Mouse (Mus musculus) hindbrain, embryonic 13.5 days (tissue): ENCODE results near the gene Wars2. TPM values are rescaled to one million over a fixed set of nuclear protein-coding genes. Genes with fewer than 3 reads are reported as not detected.

Experiments
- ATAC-seq: fragments of 200-750 bp; cut with Nextera tagmentation; 2 replicates; pipeline ENCODE4 v1.8.0; 2017; ENCODE audit warnings: moderate TSS enrichment; ENCODE audit not compliant: low FRiP score
- H3K27ac ChIP-seq: fragments of 300-500 bp; sonication (generic); 2 replicates; pipeline ENCODE4 v1.5.1; 2015; ENCODE audit warnings: inconsistent platforms, mild to moderate bottlenecking, moderate library complexity
- H3K27me3 ChIP-seq: fragments of 300-500 bp; sonication (generic); 2 replicates; pipeline ENCODE4 v1.6.1; 2015; ENCODE audit warnings: mild to moderate bottlenecking, inconsistent platforms
- H3K36me3 ChIP-seq: fragments of 300-500 bp; sonication (generic); 2 replicates; pipeline ENCODE4 v1.6.1; 2015; ENCODE audit warnings: mild to moderate bottlenecking, inconsistent platforms
- H3K4me1 ChIP-seq: fragments of 300-500 bp; sonication (generic); replicated peaks from 2 replicates; pipeline ENCODE4 v1.6.1; 2015; ENCODE audit warnings: inconsistent platforms
- H3K4me2 ChIP-seq: fragments of 300-500 bp; sonication (generic); 2 replicates; pipeline ENCODE4 v1.6.1; 2015; ENCODE audit warnings: inconsistent platforms, mild to moderate bottlenecking, moderate library complexity
- H3K4me3 ChIP-seq: fragments of 300-500 bp; sonication (generic); 2 replicates; pipeline ENCODE4 v1.5.1; 2015; ENCODE audit warnings: mild to moderate bottlenecking, inconsistent platforms
- H3K9ac ChIP-seq: fragments of 300-500 bp; sonication (generic); 2 replicates; pipeline ENCODE4 v1.6.1; 2015; ENCODE audit warnings: mild to moderate bottlenecking, inconsistent platforms
- H3K9me3 ChIP-seq: fragments of 300-500 bp; sonication (generic); 2 replicates; pipeline ENCODE4 v1.6.1; 2016; ENCODE audit warnings: inconsistent platforms
- WGBS: fragments of 180-500 bp; shearing (Covaris S2); methylation state at CpG from one replicate; pipeline ENCODE4 v1.1.7; 2015; 5-methylcytosine and 5-hydroxymethylcytosine counted together
- polyA plus RNA-seq: library from polyadenylated mRNA; unstranded; fragments of >200 nt; fragmentation: Nextera tagmentation; extraction: Ambion mirVana; gene quantifications from 2 replicates; pipeline ENCODE4 v1.2.1, GENCODE M21; 2015

The Wars2 gene
- polyA plus RNA-seq, 1 experiment from 2014 or later = 5.1 TPM

GRCm38 (mm10) chr3:99156987-99157386, 16.1 kb downstream of the Wars2 start:
- Histone ChIP-seq H3K4me3 (no peak overlapping the region), H3K27me3 (no peaks in the 10 kb centered on the region), H3K9me3 (0 out of 2 replicates have a peak, but pooled peaks cover 8% of the 10 kb centered on the region), H3K36me3 (no peaks in the 10 kb centered on the region), H3K9ac (no peak overlapping the region), H3K4me2 (no peak overlapping the region), H3K27ac (no peak overlapping the region), H3K4me1 (peaks cover 8% of the 10 kb centered on the region)
- 61% methylated on average over 1 of the region's 1 CpGs for WGBS
- ATAC-seq = no peak

- no peak overlapping the region for H3K4me3 ChIP-seq
- 0 out of 2 replicates have a peak, but pooled peaks cover 8% of the 10 kb centered on the region for H3K9me3 ChIP-seq
- 46% methylated on average over 4 of the region's 4 CpGs for WGBS
- H3K27ac ChIP-seq = no peak overlapping the region
- H3K4me2 ChIP-seq = no peak overlapping the region
- H3K9ac ChIP-seq = no peak overlapping the region
- H3K4me1 ChIP-seq = peaks cover 8% of the 10 kb centered on the region
- no peak for ATAC-seq
- no peaks in the 10 kb centered on the region for H3K36me3 ChIP-seq
- H3K27me3 ChIP-seq = no peaks in the 10 kb centered on the region
These were observed 16.7 kb downstream of the Wars2 start for GRCm38 (mm10) chr3:99157451-99158015.

GRCm38 (mm10) chr3:99160016-99160415, 19.1 kb downstream of the Wars2 start:
- no peak overlapping the region for H3K4me2 ChIP-seq
- H3K4me3 ChIP-seq = no peak overlapping the region
- H3K4me1 ChIP-seq = peaks cover 8% of the 10 kb centered on the region
- no peak overlapping the region for H3K27ac ChIP-seq
- 0 out of 2 replicates have a peak, but pooled peaks cover 8% of the 10 kb centered on the region for H3K9me3 ChIP-seq
- no peak overlapping the region for H3K9ac ChIP-seq
- WGBS = 92% methylated on average over 3 of the region's 3 CpGs
- no peaks in the 10 kb centered on the region for H3K27me3 ChIP-seq
- H3K36me3 ChIP-seq = no peaks in the 10 kb centered on the region
- no peak for ATAC-seq

GRCm38 (mm10) chr3:99162191-99162590, 21.3 kb downstream of the Wars2 start:
- H3K9ac ChIP-seq = no peak overlapping the region
- H3K4me2 ChIP-seq = no peak overlapping the region
- H3K4me3 ChIP-seq = no peak overlapping the region
- H3K27ac ChIP-seq = no peak overlapping the region
- ATAC-seq = no peak
- H3K9me3 ChIP-seq = 0 out of 2 replicates have a peak, but pooled peaks cover 8% of the 10 kb centered on the region
- no peaks in the 10 kb centered on the region for H3K27me3 ChIP-seq
- WGBS = 90% methylated on average over 2 of the region's 2 CpGs
- H3K36me3 ChIP-seq = no peaks in the 10 kb centered on the region
- H3K4me1 ChIP-seq = peaks cover 4% of the 10 kb centered on the region

GRCm38 (mm10) chr3:99167734-99168133, 26.9 kb downstream of the Wars2 start:
- no peak overlapping the region for H3K4me2 ChIP-seq
- no peaks in the 10 kb centered on the region for H3K9me3 ChIP-seq
- H3K4me3 ChIP-seq = no peak overlapping the region
- ATAC-seq = no peak
- WGBS = 62% methylated on average over 4 of the region's 4 CpGs
- no peak overlapping the region for H3K27ac ChIP-seq
- no peaks in the 10 kb centered on the region for H3K27me3 ChIP-seq
- H3K4me1 ChIP-seq = no peaks in the 10 kb centered on the region
- no peaks in the 10 kb centered on the region for H3K36me3 ChIP-seq
- H3K9ac ChIP-seq = no peak overlapping the region

GRCm38 (mm10) chr3:99173178-99173577, 32.3 kb downstream of the Wars2 start:
- Histone ChIP-seq H3K27ac (no peak overlapping the region), H3K4me2 (no peak overlapping the region), H3K4me3 (no peak overlapping the region), H3K9me3 (no peaks in the 10 kb centered on the region), H3K27me3 (no peaks in the 10 kb centered on the region), H3K36me3 (no peaks in the 10 kb centered on the region), H3K9ac (no peak overlapping the region), H3K4me1 (peaks cover 5% of the 10 kb centered on the region)
- 91% methylated on average over 5 of the region's 5 CpGs for WGBS
- ATAC-seq = no peak

- Histone ChIP-seq H3K4me1 (peaks cover 5% of the 10 kb centered on the region), H3K36me3 (no peaks in the 10 kb centered on the region), H3K9me3 (no peaks in the 10 kb centered on the region), H3K27ac (no peak overlapping the region), H3K4me2 (peak overlapping the region; percentile 38), H3K27me3 (no peaks in the 10 kb centered on the region), H3K4me3 (no peak overlapping the region), H3K9ac (peak overlapping the region; percentile 35; the same call in 1 of the 2 replicates)
- ATAC-seq = peak; percentile 84
- 44% methylated on average over 9 of the region's 9 CpGs for WGBS
These were observed 33.9 kb downstream of the Wars2 start for GRCm38 (mm10) chr3:99174658-99175304.

- ATAC-seq = no peak
- no peaks in the 10 kb centered on the region for H3K27me3 ChIP-seq
- no peak overlapping the region for H3K4me3 ChIP-seq
- 81% methylated on average over 17 of the region's 17 CpGs for WGBS
- no peaks in the 10 kb centered on the region for H3K36me3 ChIP-seq
- no peaks in the 10 kb centered on the region for H3K4me1 ChIP-seq
- no peak overlapping the region for H3K4me2 ChIP-seq
- no peak overlapping the region for H3K27ac ChIP-seq
- H3K9me3 ChIP-seq = no peaks in the 10 kb centered on the region
- no peak overlapping the region for H3K9ac ChIP-seq
These were observed 42.6 kb downstream of the Wars2 start for GRCm38 (mm10) chr3:99183355-99184016.

- Histone ChIP-seq H3K9me3 (no peaks in the 10 kb centered on the region), H3K4me3 (no peak overlapping the region), H3K27me3 (no peaks in the 10 kb centered on the region), H3K27ac (no peak overlapping the region), H3K9ac (no peak overlapping the region), H3K36me3 (no peaks in the 10 kb centered on the region), H3K4me2 (no peak overlapping the region), H3K4me1 (no peaks in the 10 kb centered on the region)
- no peak for ATAC-seq
- WGBS = 79% methylated on average over 1 of the region's 1 CpGs
These were observed 43.5 kb downstream of the Wars2 start for GRCm38 (mm10) chr3:99184373-99184772.

GRCm38 (mm10) chr3:99188097-99188496, 47.2 kb downstream of the Wars2 start:
- no peak overlapping the region for H3K4me3 ChIP-seq
- no peaks in the 10 kb centered on the region for H3K4me1 ChIP-seq
- no peaks in the 10 kb centered on the region for H3K27me3 ChIP-seq
- H3K9ac ChIP-seq = no peak overlapping the region
- H3K9me3 ChIP-seq = no peaks in the 10 kb centered on the region
- no peak overlapping the region for H3K4me2 ChIP-seq
- ATAC-seq = no peak
- H3K36me3 ChIP-seq = no peaks in the 10 kb centered on the region
- 90% methylated on average over 1 of the region's 1 CpGs for WGBS
- H3K27ac ChIP-seq = no peak overlapping the region

- Histone ChIP-seq H3K4me1 (no peaks in the 10 kb centered on the region), H3K9ac (no peak overlapping the region), H3K4me2 (no peak overlapping the region), H3K9me3 (no peaks in the 10 kb centered on the region), H3K36me3 (no peaks in the 10 kb centered on the region), H3K27me3 (no peaks in the 10 kb centered on the region), H3K27ac (no peak overlapping the region), H3K4me3 (no peak overlapping the region)
- 79% methylated on average over 4 of the region's 4 CpGs for WGBS
- ATAC-seq = no peak
These were observed 52.7 kb downstream of the Wars2 start for GRCm38 (mm10) chr3:99193576-99193975.

- no peaks in the 10 kb centered on the region for H3K36me3 ChIP-seq
- H3K4me1 ChIP-seq = no peaks in the 10 kb centered on the region
- H3K9me3 ChIP-seq = no peaks in the 10 kb centered on the region
- no peaks in the 10 kb centered on the region for H3K27me3 ChIP-seq
- no peak overlapping the region for H3K9ac ChIP-seq
- no peak overlapping the region for H3K4me2 ChIP-seq
- H3K27ac ChIP-seq = no peak overlapping the region
- no peak for ATAC-seq
- H3K4me3 ChIP-seq = no peak overlapping the region
These were observed 62.5 kb downstream of the Wars2 start for GRCm38 (mm10) chr3:99203331-99203730.

GRCm38 (mm10) chr3:99208416-99208815, 67.5 kb downstream of the Wars2 start:
- Histone ChIP-seq H3K9me3 (no peaks in the 10 kb centered on the region), H3K4me2 (no peak overlapping the region), H3K27me3 (no peaks in the 10 kb centered on the region), H3K27ac (no peak overlapping the region), H3K4me1 (peaks cover 6% of the 10 kb centered on the region), H3K9ac (no peak overlapping the region), H3K36me3 (no peaks in the 10 kb centered on the region), H3K4me3 (no peak overlapping the region)
- 62% methylated on average over 1 of the region's 1 CpGs for WGBS
- no peak for ATAC-seq
